Mouse (Mus musculus) megakaryocyte, embryonic 14.5 days (primary cell): ENCODE measurements around the gene Bik.

ENCODE experiments used
- FLI1 ChIP-seq: IDR thresholded peaks from 2 replicates; pipeline ENCODE4 v1.6.1; 2012; ENCODE audit warnings: low read length, inconsistent platforms, mixed read lengths
- GATA1 ChIP-seq: IDR thresholded peaks from 3 replicates; pipeline ENCODE4 v1.6.1; 2012; ENCODE audit warnings: mixed read lengths, low read length, inconsistent platforms, borderline replicate concordance

DNA sequence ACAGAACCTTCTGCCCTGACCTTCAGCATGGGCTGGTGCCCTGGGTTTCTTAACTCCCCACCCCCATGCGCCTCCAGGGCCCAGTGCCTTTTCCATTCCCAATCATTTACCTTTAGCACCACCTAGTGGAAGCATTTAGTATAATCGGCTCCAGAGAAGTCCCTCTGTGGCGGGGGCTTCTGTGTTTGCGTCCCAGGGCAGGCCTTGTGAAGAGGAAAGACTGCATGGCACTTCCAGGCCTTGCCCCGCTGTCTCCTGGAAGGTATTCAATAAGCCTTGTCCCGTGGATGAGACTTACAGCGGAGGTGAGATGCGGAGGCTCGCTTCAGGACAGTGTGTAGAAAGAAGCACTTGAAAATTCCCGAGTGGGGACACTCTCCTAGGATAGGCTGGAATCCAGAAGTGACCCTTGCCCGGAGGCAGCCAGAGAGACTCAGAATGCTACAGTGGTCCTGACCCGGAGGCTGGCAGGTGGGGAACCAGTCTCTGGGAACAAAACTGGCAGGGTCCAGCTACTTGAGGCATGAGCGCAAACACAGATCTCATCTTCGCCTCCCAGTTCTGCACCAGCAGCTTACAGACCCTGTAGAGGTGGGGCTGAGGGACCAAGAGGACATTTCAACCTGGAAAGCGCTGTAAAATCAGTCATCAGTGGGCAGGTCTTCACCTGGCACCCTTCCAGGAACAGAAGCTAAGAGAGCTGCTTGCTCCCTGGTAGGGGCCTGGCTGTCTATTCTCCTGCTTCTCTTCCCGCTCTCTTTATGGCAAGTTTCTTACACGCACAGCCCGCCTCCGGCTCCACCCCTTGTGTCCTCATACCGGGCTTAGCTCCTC lies 8.2 kb upstream of the Bik start:
- TF ChIP-seq GATA1, result no peak
- TF ChIP-seq FLI1, result no peak
